Mouse (Mus musculus) activated CD4-positive, CD25-positive, alpha-beta regulatory T cell, adult 4 months (primary cell): Measurements from ENCODE around the gene H60b. TPM values are rescaled to one million over a fixed set of nuclear protein-coding genes. Genes with fewer than 3 reads are reported as not detected.
"Not testable (repeated sequence)": the region's sequence is repeated elsewhere in the genome, so short reads cannot be mapped to it uniquely, and the experiment has no call there.

Experiments used
- ATAC-seq: one replicate; pipeline ENCODE4 v1.8.0; 2017
- polyA plus RNA-seq, 2 experiments: library from polyadenylated mRNA; unstranded; fragments of 100-300 nt; shearing (Covaris generic); gene quantifications; one replicate each; pipeline ENCODE4 v1.2.1; 2017

The H60b gene
- polyA plus RNA-seq, 2 experiments from 2014 or later = 1.8 to 13.9 TPM

- ATAC-seq = not testable (repeated sequence)
Observed at GRCm38 (mm10) chr10:22165328-22166003, 7.1 kb downstream of the H60b start.

DNA sequence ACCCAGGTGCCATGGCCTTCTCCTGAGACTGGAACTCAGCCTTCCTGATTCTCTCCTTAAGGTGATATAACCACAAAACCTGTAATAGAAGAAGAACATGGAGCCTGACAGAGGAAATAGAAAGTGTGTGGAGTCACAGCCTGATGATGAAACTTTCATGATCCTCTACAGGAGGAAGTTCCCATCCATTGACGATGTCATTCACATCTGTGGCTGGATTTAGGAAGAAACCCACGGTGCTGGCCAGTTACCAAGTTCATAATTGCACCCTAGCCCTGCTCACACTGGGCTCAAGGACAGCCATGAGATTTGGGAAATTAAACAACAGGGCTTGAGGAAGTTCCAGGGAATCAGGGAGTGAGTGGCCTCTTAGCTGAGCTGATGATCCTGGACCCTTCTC is 7.6 kb downstream of the H60b start:
- ATAC-seq = not testable (repeated sequence)

GRCm38 (mm10) chr10:22167061-22167460 is 8.7 kb downstream of the H60b start:
- ATAC-seq = not testable (repeated sequence)

DNA sequence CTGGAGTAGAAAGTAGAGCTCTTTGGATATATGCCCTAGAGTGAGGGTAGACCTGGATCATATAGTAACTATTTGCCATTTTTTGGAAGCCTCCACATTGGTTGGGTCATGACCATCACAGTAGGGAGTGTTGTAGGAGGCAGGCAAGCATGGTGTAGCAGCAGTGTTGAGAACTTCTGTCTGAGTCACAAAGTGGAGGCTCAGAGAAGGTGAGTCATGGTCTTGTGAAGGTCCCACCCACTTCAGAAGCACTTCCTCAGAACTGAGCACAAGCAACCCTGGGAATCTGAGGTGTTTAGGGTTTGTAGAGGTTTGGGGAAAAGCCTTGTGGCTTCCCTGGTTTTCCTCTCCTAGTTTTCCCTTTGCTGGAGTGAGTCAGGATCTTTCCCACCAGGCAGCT is 10.7 kb downstream of the H60b start:
- not testable (repeated sequence) for ATAC-seq

DNA sequence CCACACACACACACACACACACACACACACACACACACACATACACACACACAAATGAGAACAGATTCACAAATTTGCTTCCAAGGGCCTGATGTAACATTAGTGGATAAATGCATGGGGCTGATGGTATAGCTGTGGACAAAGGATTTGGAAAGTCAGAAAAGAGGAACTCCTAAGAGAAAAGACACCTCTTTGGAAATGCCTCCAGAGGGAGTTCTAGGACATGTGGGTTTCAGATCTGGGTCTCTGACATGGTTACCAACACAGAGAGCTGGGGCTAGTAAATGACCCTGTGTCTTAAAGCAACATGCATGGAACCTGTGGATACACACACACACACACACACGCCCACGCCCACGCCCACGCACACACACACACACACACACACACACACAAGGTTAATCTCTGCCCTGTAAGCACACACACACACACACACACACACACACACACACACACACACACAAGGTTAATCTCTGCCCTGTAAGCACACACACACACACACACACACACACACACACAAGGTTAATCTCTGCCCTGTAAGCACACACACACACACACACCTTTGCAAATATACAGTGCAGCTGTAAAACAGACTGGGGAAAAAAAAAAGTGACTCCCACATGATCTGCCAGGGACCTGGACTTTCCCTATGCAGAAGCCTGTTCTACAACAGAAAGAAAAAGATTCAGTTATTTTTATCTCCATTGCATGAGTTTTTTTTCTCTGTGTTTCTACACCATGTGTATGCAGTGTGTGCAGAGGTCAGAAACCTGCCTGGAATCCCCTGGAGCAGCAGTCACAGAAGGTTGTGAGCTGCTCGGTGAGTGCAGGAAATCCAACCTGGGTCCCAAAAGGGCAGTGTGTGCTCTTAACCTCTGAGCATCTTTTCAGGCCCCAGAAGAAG is 14.3 kb downstream of the H60b start:
- not testable (repeated sequence) for ATAC-seq

DNA sequence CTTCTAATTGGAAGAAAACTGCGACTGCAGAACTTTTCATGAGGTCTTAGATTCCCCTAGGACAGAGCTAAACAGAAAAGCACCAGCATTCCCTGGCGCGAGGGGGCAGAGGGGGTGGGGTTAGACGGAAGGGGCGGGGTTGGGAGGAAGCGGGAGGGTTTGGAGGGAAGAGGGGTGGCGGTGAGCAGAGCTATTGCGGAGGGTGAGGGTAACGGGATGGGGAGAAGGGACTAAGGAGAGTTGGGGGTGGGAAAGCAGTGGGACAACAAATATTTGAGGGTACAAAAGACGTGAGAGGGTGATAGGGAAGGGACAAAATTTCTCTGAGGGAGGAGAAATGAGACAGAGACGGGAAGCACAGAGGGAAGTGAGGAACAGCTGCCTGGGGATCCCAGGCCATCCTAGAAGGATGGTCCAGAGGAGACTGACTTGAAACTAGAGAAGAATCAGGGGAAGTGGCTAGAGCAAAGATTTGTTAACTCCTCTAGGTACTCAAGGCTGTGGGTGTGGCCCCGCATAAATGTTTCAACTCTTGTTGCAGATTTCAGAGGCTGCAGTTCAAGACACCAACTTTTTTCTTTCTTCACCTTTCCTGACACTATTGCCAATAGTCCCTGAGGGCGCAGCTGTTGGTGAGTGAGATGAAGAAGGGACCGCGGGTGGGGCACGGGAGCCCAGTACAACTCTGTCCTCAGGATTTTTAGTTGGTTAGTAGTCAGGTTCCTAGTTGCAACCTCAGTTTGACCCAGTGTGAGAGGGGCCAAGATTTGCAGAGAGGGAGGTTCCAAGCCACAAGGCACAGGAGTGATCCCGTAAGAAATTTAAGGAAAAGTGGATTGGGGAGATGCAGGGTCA is 15.2 kb downstream of the H60b start:
- ATAC-seq = not testable (repeated sequence)

- ATAC-seq = not testable (repeated sequence)
Observed at GRCm38 (mm10) chr10:22174190-22174487, 15.8 kb downstream of the H60b start.

- ATAC-seq = not testable (repeated sequence)
Observed at GRCm38 (mm10) chr10:22176515-22176914, 18.1 kb downstream of the H60b start.

DNA sequence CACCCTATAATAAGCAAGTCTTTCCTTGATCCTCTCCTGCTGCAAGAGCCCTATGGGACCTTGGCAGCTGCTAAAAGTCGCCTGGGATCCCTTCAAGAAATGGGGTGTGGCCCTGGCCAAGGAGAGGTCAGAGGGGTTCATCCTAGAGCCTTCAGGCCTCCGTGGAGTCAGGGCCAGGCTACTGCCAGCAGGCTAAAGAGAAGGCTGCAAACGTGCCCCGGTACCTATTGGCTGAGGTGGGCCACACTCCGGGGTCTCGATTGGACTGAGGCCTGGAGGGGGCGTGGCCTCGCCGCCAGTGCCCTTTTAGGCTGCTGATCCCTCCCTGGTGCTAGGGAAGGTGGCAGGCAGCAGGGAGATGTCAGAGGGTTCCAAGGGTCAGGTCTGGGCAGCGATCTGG is 32.6 kb downstream of the H60b start:
- ATAC-seq = not testable (repeated sequence)

GRCm38 (mm10) chr10:22201352-22201751 is 43.0 kb downstream of the H60b start:
- ATAC-seq = not testable (repeated sequence)

DNA sequence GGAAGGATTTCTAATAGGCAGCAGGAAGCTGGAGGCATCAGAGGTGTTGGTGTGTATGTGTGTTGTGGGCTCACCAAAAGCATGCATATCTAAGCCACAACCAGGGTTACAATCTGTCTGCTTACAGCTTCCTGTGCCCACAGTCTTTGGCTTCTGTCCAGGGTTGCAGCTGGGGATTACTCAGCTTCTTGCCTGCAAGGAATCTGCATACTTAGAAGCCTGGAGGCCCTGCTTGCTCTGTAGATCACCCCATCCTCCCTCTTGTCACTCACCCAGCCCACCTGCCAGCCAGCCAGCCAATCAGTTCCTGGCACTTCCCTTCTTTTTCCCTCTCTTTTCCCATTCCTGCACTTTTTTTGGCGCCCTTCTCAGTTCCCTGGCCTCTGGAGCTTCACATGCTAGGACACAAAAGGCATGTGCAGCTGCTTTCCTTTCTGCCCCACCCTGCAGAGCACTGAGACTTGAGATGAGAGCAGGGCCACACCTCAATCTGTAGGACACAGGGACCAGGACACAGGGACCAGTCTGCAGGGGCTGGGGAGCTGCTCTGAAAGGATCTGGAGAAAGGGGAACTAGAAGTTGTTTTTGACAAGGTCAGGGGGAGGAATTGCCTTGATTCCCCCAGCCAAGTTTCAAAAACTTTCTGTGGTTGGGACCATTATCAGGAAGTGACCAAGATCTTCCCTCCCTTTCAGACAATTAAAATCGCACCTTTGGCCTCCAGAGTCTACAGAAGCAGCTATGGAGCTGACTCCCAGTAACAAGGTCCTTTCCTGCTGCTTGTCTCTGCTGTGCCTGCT is 44.6 kb downstream of the H60b start:
- ATAC-seq = peak; percentile 46

DNA sequence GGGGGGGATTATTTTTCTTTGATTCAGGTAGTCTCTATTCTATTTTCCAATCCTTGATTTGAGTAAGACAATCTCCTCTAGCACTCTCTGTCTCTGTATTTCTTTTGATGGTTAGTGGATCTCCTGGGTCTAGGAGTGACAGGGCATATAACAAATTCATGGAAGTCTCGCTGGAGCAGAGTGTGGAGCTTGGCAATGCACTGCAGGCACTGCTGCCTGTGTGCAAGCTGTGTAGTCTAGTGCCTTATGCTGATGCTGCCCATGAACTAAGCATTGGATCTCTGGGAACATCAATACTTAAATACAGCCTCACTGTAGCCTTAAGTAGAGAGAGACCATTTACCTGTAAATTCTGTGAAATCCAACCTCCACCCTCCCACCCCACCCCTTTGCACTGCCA is 48.1 kb downstream of the H60b start:
- not testable (repeated sequence) for ATAC-seq

DNA sequence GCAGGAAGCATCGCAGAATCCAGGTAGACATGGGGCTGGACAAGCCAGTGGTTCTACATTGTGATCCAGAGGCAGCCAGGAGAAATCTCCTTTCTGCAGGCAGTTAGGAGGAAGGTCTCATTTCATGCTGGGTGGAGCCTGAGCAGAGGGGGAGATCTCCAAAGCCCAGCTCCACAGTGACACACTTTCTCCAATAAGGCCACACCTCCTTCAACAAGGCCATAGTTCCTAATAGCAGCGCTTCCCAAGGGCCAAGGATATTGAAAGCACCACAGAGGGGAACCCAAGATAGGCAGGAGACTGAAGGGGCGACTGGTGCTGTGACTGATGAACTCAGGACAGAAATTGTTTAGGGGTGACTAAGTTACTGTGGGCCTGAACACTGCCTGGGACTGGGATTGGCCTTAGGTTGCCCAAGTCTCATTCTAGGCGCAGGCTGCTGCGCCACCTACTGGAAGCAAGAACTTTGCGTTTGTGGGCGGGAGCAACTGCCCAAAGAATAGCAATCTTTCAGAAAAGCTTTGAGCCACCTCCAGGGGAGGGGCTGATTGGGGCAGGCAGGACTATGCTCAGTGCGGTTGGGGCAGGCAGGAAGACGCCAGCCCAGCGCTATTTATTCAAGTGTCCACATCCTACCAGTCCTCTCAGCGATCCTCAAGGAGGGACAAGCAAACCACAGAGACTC is 53.8 kb downstream of the H60b start:
- peak; percentile 53 for ATAC-seq

DNA sequence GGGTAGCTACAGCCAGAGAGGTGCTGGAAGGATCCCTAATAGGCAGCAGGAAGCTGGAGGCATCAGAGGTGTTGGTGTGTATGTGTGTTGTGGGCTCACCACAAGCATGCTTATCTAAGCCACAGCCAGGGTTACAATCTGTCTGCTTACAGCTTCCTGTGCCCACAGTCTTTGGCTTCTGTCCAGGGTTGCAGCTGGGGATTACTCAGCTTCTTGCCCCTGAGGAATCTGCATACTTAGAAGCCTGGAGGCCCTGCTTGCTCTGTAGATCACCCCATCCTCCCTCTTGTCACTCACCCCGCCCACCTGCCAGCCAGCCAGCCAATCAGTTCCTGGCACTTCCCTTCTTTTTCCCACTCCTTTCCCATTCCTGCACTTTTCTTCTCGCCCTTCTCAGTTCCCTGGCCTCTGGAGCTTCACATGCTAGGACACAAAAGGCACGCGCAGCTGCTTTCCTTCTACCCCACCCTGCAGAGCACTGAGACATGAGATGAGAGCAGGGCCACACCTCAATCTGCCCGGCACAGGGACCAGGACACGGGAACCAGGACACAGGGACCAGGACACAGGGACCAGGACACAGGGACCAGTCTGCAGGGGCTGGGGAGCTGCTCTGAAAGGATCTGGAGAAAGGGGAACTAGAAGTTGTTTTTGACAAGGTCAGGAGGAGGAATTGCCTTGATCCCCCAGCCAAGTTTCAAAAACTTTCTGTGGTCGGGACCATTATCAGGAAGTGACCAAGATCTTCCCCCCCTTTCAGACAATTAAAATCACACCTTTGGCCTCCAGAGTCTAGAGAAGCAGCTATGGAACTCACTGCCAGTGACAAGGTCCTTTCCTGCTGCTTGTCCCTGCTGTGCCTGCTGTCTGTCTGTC is 65.3 kb downstream of the H60b start:
- ATAC-seq = peak; percentile 84

DNA sequence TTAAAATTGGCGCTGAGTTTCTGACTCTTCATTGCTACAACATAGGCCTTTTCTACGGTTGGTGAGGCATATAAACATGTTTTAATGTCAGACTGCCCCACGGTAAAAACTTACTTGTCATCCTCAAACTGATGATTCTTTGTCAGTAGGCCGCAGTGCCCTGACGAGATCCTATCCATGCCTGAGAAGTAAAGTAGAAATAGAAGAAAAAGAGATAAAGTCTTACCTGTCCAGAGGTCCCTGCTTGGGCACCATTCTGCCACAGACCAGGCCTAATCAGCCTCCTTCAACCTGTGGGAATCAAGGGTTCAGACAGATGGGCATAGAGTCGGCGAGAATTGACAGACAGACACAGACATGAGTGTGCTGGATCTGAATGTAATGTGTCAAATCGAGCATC is 106.7 kb downstream of the H60b start:
- ATAC-seq = no peak

DNA sequence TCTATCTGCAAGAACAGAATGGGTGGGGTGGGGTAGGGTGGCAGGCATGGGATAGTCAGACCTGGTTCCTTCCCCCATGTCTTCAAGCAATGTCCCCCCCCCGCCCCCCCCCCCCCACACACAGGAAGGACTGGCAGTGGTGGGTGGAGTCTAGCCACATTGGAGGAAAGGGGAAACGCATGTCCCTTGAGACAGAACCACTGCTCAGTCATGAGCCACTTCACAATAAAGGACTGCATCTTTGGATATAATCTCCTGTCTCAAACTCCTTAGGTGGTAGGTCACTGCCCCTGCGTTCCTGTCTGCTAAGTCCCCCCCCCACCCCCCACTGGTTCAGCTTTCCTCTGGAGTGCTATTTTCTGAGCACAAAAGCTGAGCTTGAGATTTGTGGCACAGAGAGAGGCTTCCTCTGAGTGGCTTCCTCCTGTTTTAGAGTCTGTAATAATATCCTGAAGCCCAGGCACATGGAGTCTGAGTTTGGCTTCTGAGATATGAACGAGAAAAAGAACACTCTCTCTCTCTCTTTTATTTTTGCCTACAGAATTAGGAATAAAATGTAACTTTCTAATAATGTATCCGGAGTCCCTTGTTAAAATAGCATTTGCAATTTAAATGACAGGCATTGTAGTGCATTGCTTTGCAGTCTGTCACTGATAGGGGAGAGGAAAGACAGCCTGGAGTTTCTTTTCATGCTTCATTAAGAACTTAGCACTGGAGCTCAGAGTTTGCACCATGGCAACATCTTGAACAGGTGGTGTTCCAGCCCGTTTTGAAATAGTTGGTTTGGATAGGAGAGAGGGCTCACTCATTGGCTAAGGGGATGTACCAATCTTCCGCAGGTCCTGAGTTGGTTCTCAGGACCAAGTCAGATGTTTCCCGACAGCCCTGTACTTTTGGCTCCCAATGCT is 112.7 kb downstream of the H60b start:
- not testable (repeated sequence) for ATAC-seq

- peak; percentile 69 for ATAC-seq
Observed at GRCm38 (mm10) chr10:22272914-22273683, 114.7 kb downstream of the H60b start.

GRCm38 (mm10) chr10:22273684-22274305 is 115.4 kb downstream of the H60b start:
- no peak for ATAC-seq
